Mouse (Mus musculus) layer of hippocampus, adult 9-11 months (tissue): ENCODE data around the gene Plac8.

ENCODE experiments used
- DNase-seq: peaks from one replicate; pipeline ENCODE4 v3.0.0; 2022

Plac8 gene

DNA sequence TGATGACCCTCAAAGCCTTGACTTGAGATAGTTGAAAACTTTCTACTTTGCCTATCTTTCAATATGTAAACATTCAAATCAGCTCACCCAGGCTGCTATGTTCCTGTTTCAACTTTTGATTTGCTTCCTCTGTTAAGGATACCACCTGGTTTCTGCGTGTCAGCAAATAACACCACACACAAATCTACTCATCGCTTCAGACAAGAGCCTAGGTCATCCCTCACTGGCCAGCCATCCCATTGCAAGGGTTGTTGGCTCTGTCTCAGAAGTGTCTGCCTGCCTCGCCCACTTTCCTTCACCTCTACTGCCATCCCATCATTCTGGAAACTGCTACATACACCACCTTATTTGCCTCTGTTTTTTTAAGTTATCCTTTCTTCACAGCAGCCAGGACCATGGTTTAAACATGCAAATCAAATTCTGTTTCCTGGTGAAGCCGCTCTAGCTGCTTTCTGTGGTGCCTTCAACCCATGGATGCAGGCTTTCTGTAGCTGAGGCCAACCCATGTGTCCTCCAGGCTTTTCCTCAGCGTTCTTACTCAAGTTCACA is 6.9 kb upstream of the Plac8 start:
- DNase-seq, result no peak

DNA sequence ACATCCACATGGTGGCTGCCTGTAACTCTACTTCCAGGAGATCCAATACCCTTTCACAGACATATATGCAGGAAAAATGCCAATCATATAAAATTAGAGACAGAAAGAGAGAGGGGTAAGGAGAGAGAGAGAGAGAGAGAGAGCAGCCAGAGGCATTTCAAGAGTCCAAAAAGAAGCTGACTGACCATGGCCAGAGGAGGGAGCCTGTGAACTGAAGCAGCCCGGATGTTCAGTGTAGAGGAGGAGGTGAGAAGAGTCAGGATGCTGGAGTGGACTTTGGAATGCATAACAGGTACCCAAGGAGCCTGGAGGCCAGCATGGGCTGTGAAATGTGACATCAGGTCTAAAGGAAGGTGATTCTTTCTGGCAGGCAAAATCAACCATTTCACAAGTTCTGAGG is 2.7 kb upstream of the Plac8 start:
- no peak for DNase-seq

DNA sequence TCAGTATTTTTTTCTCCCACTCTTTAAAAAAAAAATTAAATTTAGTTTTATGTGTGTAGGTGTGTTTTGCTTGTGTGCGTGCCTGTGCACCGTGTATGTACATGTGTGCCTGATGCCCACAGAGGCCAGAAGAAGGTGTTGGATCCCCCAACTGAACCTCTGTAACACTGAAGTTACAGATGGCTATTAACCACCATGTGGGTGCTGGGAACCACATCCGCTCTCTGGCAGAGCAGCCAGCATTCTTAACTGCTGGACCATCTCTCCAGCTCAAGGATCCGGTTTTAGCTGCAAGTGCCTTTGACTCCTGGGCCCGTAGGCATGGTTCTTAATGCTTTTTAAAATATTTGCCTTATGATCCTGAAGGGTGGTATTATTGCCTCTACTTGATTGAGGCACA is 1.2 kb upstream of the Plac8 start:
- no peak for DNase-seq

DNA sequence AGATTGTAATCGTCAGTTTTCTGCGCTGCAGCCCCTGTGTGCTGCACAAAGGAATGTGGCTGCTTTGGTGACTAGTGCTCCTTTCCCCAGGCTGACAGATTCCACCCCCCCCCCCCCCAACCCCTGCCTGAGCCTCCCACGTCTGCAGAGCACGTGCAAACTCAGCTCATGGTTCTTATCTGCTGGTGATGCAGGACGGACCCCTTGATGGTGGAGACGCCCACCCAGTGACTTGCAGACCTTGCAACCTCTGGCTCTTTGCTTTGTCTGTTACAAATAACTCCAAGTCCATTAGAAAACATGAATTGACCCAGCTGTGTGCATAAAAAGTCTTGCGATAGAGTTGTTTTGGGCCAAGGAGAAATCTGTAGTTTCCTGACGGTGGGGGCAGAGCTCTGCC is 1.3 kb downstream of the Plac8 start:
- DNase-seq, result no peak

DNA sequence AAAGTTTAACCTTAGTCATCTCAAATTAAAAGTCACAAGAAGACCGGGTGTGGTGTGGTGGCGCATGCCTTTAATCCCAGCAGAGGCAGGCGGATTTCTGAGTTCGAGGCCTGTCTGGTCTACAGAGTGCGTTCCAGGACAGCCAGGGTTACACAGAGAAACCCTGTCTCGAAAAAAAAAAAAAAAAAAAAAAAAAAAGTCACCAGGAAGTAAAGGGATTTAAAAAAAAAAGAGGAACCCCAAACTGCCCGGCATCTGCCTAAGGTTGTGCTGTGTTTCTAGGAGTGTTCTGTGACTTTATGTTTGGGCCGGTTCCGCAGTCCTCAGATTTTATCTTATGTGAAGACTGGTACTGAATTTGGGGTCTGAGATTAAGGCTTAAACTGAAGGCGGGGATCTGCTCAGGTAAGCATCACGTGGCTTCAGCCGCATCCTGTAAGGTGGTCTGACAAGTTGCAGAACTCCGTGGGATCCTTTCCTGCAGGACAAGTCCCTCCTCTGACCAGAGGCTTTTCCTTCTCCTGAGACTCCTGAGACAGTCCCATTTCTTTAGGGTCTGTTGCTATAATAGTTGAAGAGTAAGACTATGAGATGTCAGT is 1.9 kb downstream of the Plac8 start:
- no peak for DNase-seq

DNA sequence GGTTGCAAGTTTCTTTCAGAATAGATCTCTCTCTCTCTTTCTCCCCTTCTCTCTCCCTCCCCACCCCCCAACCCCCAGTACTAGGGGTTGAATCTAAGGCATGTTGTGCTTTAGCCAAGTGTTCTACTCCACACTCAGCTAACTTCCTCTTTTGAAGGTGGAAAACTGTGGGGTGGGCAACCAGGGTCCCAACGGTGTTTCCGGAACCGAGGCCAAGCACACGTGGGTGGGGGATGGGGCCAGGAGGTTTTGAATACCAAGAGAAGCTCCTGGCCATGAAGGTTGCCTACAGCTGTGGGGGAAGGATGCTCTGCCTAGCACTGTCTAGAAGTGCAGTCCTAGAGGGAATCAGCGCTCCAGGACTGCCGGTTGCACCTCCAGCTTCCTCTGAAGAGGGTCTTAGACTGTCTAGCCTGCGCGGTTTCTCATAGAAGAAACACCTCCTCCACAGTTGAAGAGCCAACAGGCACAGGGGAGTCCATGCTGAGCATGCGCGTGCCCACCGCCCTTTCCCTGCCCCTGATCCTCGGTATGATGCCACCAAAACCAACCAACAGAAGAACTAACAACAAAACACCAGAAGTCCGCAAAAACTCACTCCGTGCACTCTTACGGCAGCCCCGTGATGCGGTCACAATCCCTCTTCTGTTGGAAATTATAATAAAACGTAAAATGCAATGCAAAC is 2.7 kb downstream of the Plac8 start:
- no peak for DNase-seq

DNA sequence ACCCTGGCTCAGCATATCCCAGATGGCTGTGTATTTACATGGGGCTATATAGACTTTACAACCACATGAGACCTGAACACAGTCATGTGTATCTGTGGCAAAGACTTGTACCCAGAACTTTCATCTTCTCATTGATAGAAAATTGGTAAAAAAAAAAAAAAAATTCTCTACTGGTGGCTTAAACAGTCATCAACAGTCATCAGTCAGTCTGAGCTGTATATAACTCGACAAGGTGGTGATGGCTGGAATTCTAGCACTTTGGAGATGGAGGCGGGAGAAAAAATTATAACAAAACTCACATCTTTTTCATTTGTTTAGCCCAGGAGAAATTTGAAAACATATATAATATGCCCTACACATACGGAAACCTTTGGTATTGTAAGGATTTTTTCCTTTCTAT is 3.2 kb downstream of the Plac8 start:
- no peak for DNase-seq

DNA sequence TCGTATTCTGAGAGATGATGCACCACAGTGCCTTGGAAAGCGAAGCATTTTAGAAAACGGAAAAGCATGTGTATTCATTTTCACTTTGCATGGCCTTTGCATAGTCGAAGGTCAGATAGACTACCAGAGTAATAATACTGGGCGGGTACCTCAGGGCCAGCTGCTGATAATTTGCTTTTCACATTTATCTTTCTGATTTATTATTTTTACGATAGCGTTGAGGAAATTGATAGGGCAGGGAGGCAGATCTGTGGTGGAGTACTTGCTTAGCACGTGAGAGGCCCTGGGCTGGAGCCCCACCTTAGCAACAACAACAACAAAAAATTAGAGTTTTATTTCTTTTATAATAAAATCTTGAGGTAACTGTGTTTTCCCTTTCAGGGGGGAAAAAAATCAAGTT is 3.9 kb downstream of the Plac8 start:
- no peak for DNase-seq

DNA sequence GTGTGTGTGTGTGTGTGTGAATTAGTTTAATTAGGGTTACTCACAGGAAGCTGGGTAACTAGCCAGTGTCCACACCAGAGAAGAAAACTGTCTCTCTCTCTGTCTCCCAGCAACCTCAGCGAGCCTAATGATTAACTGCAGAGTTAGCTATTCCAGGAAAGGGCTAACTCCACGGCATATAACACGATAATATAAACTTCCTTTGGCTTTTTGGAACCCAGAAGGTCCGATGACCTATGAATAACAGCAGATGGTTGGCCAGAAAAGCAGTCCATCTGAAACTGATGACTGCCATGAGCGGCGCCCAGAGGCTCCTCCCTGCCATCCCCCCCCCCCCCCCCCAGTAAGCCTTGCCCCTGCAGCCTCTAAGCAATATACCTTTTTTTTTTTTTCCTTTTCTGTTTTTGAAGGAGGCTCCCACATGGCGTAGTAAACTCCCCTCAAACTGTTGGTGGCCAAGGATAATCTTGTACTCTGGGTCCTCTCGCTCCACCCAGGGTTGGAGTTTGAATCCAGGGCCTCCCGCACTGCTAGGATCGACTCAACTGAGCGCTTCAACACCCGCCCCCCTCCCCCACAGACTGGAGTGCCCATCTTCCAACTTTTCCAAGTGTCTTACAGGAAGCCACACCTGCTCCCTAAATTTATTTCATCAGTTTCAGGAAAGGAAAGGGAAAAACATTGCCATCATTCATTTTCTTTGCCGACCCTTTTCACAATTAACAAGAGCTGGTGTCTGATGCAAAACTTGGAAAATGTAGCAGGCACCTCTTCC is 4.6 kb downstream of the Plac8 start:
- DNase-seq, result no peak

DNA sequence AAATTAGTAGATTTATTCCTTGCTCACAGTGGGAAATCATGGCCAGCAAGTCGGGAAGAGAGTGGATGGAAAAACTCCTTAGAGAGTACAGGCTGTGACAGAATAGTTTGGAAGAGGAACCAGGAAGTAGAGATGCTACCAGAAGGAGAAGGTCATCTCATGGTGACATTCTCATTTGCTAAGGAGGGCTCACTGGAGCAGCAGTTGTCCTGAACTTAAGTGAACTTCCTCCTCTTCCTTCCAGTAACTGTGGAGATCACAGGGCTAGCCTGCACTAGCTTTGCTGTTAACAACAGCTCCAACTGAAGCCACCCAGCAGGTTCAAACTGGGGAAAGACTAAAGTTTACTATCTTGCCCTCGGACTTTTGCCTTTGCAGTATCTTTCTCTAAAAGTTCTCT is 5.2 kb downstream of the Plac8 start:
- no peak for DNase-seq

DNA sequence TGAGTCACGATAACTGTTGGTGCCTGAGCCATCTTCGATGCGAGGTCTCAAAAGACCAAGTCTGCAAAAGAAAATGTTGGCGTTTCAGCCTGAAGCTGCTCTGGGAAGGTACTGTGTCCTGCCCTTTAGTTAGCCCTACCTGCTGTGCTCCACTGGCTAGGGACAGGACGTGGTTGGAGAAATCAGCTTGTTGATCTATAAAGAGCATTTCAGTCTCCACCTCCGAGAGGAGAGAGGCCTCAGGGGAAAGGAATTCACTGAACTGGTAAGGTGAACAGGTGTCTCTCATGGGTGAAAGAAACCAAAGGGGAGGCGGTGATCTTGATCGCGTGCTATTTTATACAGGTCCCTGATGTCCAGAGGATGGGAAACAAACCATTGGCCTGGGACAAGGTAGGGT is 9.3 kb downstream of the Plac8 start:
- DNase-seq, result no peak

DNA sequence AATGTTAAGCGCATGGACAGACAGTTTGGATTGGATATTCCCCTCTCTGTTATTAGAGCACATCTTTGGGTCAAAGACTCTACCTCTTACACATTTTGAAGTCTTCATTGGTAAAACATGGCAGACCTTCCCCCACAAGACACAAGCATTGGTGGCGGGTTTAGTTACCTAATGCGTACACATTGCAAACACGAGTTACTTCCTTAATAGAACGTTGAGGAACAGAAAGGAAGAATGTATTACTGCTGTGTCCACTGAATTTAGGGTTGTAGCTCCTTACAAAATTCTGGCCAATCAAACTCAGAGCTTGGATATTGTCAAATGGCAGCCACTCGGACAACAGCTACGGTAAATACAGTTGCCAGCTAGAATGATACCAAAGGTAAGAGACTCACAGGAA is 12.7 kb downstream of the Plac8 start:
- DNase-seq, result no peak

DNA sequence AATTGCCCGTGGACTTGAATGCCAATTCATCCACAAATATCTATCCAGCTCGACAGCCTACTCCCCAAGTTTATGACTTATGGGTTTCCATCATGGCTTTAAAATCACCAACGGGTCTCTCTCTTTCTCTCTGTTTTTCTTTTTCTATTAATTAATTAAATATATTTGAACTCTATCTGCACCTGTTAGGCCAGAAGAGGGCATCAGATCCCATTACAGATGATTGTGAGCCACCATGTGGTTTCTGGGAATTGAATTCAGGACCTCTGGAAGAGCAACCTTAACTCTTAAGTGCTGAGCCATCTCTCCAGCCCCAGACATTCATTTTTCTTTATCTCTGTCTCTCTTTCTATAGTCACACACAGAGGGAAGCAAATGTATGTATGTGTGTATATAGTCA is 13.3 kb downstream of the Plac8 start:
- no peak for DNase-seq

DNA sequence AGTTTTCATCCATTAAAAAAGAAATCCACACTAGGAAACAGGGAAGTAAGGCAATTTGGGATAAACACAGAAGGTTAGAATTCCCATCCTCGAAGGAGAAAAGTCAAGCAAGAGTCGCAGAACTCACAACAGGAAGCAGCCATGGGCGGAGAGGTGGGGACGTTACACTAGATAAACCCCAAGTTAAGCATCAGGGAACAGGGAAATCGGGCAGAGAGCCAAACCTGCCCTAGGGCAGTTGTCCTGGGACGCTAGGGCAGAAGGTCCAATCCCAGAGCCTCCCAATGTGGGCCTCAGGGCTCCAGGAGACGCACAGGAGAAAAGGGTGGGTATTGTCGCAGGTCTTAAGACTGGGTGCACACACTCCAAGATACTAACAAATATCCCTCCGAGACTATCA is 14.5 kb downstream of the Plac8 start:
- no peak for DNase-seq

DNA sequence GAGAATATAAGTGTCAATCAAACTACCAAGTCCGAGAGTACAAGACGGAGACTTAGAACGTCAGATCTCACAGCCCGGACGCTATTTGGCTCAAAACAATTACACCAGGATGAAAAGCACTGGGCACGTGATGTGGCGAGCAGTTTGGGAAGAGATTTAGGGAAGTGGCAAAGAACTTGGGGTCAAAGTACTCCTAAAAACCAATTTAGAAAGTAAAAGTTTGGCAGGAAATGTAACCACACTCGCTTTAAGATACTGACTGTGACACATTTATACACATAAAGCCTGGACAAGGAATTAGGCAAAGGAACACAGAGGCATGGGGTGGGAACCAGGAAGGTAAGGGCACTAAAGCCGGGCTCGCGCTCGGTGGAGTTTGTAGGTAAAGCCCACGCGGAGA is 15.0 kb downstream of the Plac8 start:
- DNase-seq, result no peak

DNA sequence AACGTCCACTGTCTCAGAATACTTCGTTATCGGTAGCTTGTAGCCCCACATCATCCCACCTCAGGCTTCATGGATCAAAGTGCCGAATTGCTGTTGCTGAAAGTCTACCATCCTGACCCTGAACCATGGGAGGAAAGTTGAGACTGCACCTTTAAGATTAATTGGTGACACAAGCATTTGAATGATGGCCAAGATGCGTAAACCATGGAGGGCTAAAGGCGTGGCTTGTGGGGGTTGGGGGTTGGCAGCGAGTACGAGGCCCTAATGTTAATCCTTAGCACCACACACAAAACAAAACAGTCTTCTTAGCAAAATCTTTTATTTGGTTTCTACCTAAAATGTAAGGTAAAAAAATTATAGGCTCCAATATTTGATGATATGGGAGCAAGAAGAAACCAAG is 18.6 kb downstream of the Plac8 start:
- no peak for DNase-seq

DNA sequence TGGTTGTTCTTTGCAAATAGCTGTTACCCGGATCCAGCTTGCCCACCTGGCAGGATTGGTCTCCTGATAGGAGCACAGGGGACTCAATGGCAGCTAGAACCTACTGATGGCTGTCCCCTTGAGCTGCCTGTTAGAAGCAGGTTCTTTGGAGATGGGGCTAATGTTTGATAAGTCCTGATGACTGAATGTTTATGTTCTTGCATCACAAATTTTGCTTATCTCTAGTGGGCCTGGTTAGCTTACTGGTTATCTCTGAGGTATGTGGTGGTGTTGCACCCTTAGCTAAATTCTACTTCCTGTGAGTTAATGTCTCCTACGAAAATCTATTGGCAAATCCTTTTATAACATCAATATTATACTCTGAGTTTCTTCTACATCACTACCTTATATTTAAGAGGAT is 20.1 kb downstream of the Plac8 start:
- DNase-seq, result no peak

DNA sequence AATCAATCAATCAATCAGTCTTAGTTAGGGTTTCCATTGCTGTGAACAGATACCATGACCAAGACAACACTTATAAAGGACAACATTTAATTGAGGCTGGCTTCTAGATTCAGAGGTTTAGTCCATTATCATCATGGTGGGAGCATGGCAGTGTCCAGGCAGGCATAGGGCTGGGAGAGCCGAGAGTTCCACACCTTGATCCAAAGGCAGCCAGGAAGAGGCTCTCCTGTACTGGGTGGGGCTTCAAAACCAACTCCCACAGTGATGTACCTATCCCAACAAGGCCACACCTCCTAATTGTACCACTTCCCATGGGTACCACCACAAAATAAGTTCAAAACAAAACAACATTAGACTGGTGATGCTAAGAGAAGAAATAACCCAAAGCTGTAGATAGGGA is 21.9 kb downstream of the Plac8 start:
- DNase-seq, result no peak

DNA sequence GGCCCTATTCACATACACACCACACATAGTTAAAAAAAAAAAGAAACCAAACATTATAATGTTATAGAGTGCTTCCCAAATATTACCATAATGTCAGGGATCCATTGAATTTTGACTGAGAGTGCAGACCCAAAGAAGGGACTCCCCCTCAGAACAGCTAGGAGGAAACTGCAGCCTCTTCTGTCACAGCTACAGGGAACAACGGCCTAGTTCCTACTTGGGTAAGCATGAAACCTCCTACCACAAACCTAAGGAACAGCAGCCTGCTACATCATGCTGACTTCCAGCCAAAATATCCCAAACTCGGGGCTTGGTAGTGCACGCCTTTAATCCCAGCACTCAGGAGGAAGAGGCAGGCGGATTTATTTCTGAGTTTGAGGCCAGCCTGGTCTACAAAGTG is 22.7 kb downstream of the Plac8 start:
- no peak for DNase-seq

DNA sequence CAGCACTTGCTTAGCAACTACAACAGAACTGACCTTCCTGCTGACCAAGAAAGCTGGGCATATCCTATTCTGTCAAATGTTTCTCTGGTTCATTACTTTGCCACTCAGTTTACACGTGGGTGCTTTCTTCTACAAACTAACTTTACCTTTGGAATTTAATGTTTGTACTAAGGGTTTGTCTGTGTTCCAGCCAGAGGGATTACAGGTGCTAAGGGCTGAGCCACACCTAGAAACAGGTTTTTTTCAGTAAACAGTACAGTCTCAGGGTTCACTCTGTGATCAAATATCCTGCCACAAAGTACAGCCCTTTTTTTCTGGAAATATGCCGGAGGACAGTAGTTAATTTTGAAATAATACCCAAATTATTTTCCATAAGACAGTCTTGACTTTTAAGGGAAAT is 23.8 kb downstream of the Plac8 start:
- DNase-seq, result no peak

DNA sequence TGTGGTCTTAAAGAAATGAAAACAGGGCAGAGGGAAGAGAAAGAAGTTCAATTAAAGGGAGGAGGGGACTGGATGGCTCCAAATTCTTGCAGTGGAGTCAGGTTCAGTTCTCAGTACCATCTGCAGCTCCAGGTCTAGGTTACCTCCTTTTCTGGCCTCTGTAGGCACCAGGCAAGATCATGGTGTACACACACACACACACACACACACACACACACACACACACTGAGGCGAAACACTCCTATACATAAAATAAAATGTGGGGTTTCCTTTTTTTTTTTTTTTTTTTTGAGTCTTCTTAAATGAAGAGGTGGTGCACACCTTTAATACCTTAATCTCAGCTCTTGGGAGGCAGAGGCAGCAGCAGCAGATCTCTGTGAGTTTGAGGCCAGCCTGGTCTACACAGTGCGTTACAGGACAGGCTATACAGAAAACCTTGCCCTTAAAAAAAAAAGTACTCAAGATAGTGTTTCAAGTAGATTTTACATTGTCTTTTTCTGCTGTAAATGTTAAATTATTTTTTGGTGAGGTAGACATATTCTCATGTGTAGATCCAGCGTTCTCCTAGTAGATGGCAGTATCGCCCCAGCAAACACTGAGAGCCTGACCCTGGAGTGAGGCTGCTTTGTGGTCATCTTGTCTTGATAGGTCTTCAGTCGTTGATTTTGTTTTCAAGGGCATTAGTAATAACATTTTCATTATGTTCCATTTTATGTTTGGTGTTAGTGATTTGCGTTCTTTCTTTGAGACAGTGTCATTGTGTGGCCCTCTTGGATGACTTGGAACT is 25.6 kb downstream of the Plac8 start:
- DNase-seq, result no peak

DNA sequence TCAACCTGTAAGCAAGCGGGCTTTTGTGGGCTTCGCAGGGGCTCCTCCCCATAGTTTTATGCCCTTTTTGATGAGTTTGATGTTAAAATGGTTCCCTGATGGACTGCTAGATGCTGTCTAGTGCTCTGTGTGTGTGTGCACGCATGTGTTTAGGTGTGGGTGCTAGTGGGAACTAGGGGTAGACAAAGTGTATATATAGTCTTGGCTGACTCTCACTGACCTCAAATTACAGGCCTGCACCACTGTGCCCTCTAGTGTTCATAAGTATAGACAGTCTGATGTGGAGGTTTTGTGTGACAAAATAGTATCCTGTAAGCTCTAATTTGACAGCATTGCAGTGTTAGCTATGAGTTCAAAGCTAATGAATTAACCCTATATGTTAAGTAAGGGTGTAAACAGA is 35.4 kb downstream of the Plac8 start:
- DNase-seq, result no peak

DNA sequence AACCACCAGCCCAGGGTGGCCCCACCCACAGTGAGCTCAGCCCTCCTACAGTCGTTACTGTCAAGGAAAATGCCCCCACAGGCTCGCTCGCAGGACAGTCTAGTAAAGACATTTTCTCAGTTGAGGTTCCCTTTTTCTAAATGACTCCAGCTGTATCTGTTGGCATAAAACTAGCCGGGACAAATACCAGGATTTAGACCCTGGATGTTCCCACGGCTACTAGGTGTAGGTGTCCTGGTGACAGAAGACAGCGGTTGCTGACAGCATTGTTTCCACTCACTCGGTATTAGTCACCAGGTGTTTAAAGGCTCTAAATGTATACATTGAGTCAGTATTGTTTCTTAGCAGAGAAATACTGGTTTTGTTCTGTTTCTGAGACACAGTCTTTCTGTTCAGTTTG is 36.2 kb downstream of the Plac8 start:
- no peak for DNase-seq
